9 mouse cellular contexts compared by ENCODE assay signal in genomic region chr1:135347498-135348169, GRCm38 (mm10). TPM values are rescaled to one million over a fixed set of nuclear protein-coding genes. Genes with fewer than 3 reads are reported as not detected.
A peak's percentile ranks its signal among the peaks of the same experiment; 100 is the strongest.
DNase-seq lines count a peak whose midpoint lies in the region; ATAC-seq lines count a peak whose summit lies in the region.
"Had no signal": no experiment of that assay in that cellular context is flagged by ENCODE, and none has a peak within 500 bp of the region (broad histone marks: within the 10 kb centered on the region; RNA-seq: fewer than 3 reads in every experiment).

No protein-coding gene starts in this region.

- no peak for DNase-seq in forebrain, embryonic 10.5 days (ENCODE audit: extremely low spot score, low spot score)
- peak; percentile 37 for DNase-seq in ovary, postnatal 36 days (ENCODE audit: low spot score)
- DNase-seq in ovary, postnatal 14 days (ENCODE audit: low spot score): no peak
- peak; percentile 44 to 57 for DNase-seq in heart, postnatal 36 days
- DNase-seq in cerebellum, adult 9-11 months: no peak
- DNase-seq in limb, embryonic 10.5 days (ENCODE audit: low spot score): no peak

- no peak overlapping the region for H3K4me3 ChIP-seq in forebrain, embryonic 10.5 days
- no peak overlapping the region for H3K4me3 ChIP-seq in forebrain, embryonic 15.5 days
- H3K4me3 ChIP-seq in stomach, embryonic 14.5 days (ENCODE audit: low read depth, low read length): no peak overlapping the region
- H3K4me3 ChIP-seq in limb, embryonic 10.5 days: no peak overlapping the region
- H3K4me3 ChIP-seq: midbrain, embryonic 12.5 days had no signal

- intact Hi-C loops in heart, postnatal 36 days (cut with DNase I): no loop called here

- H3K4me2 ChIP-seq in forebrain, embryonic 15.5 days (replicated peaks): no peak overlapping the region
- H3K4me2 ChIP-seq in stomach, embryonic 14.5 days (replicated peaks; ENCODE audit: low read depth, low read length): no peak overlapping the region
- H3K4me2 ChIP-seq: midbrain, embryonic 12.5 days had no signal

- no peaks in the 10 kb centered on the region for H3K9me3 ChIP-seq in forebrain, embryonic 10.5 days
- H3K9me3 ChIP-seq in forebrain, embryonic 15.5 days: no peaks in the 10 kb centered on the region
- H3K9me3 ChIP-seq in stomach, embryonic 14.5 days (ENCODE audit: control insufficient read depth, low read depth, low read length): no peaks in the 10 kb centered on the region
- H3K9me3 ChIP-seq in limb, embryonic 10.5 days (replicated peaks): no peaks in the 10 kb centered on the region
- H3K9me3 ChIP-seq: midbrain, embryonic 12.5 days had no signal

- H3K27me3 ChIP-seq in forebrain, embryonic 10.5 days (ENCODE audit: poor library complexity, severe bottlenecking): no peaks in the 10 kb centered on the region
- no peaks in the 10 kb centered on the region for H3K27me3 ChIP-seq in forebrain, embryonic 15.5 days
- no peaks in the 10 kb centered on the region for H3K27me3 ChIP-seq in stomach, embryonic 14.5 days (ENCODE audit: control insufficient read depth, insufficient read depth, low read length)
- H3K27me3 ChIP-seq in limb, embryonic 10.5 days (ENCODE audit: low read depth, poor library complexity, severe bottlenecking): no peaks in the 10 kb centered on the region
- H3K27me3 ChIP-seq: midbrain, embryonic 12.5 days had no signal

- H3K36me3 ChIP-seq in forebrain, embryonic 10.5 days (replicated peaks): no peaks in the 10 kb centered on the region
- no peaks in the 10 kb centered on the region for H3K36me3 ChIP-seq in forebrain, embryonic 15.5 days
- H3K36me3 ChIP-seq in stomach, embryonic 14.5 days (ENCODE audit: control insufficient read depth, insufficient read depth, low read length): no peaks in the 10 kb centered on the region
- no peaks in the 10 kb centered on the region for H3K36me3 ChIP-seq in limb, embryonic 10.5 days
- H3K36me3 ChIP-seq: midbrain, embryonic 12.5 days had no signal

- H3K4me1 ChIP-seq in forebrain, embryonic 10.5 days: peaks cover 14% of the 10 kb centered on the region; the same call in 1 of the 2 replicates
- no peaks in the 10 kb centered on the region for H3K4me1 ChIP-seq in forebrain, embryonic 15.5 days
- H3K4me1 ChIP-seq in stomach, embryonic 14.5 days (ENCODE audit: control insufficient read depth, insufficient read depth, low read length): peaks cover 9% of the 10 kb centered on the region
- peaks cover 22% of the 10 kb centered on the region for H3K4me1 ChIP-seq in limb, embryonic 10.5 days
- H3K4me1 ChIP-seq: midbrain, embryonic 12.5 days had no signal

- no peak overlapping the region for H3K9ac ChIP-seq in forebrain, embryonic 15.5 days (replicated peaks)
- no peak overlapping the region for H3K9ac ChIP-seq in stomach, embryonic 14.5 days (replicated peaks; ENCODE audit: low read depth, low read length)
- H3K9ac ChIP-seq: midbrain, embryonic 12.5 days had no signal

- no peak for ATAC-seq in forebrain, embryonic 15.5 days (replicated peaks)
- ATAC-seq in stomach, embryonic 14.5 days (ENCODE audit: insufficient number of reproducible peaks, insufficient read depth, low FRiP score, low read depth): no peak

- 56% methylated on average over 4 of the region's 4 CpGs for WGBS in forebrain, embryonic 10.5 days
- WGBS in forebrain, embryonic 15.5 days: 47% methylated on average over 4 of the region's 4 CpGs
- 36% methylated on average over 4 of the region's 4 CpGs for WGBS in stomach, embryonic 14.5 days
- 70% methylated on average over 4 of the region's 4 CpGs for WGBS in limb, embryonic 10.5 days

- 0 out of 2 replicates have a peak overlapping the region, but pooled peaks have one; percentile 1 for H3K27ac ChIP-seq in forebrain, embryonic 10.5 days
- H3K27ac ChIP-seq in forebrain, embryonic 15.5 days (replicated peaks): no peak overlapping the region
- peak overlapping the region; percentile 58; the same call in 1 of the 2 replicates for H3K27ac ChIP-seq in stomach, embryonic 14.5 days (ENCODE audit: low read length)
- H3K27ac ChIP-seq in limb, embryonic 10.5 days: no peak overlapping the region
- H3K27ac ChIP-seq: midbrain, embryonic 12.5 days had no signal

RNA-seq across cellular contexts. Expression of gene Lmod1, which starts 23.0 kb away (rescaled TPM):
- 0.36 and 0.41 TPM in 2 replicates for polyA plus RNA-seq in forebrain, embryonic 10.5 days (2016; fragmentation: Nextera tagmentation; extraction: Ambion mirVana)
- 0.27 and 0.42 TPM in 2 replicates for polyA plus RNA-seq in forebrain, embryonic 15.5 days (2015; fragmentation: Nextera tagmentation; extraction: Ambion mirVana)
- total RNA-seq in heart, postnatal 36 days (2021): 1 to 10 TPM; 2.9 to 3.7 TPM
- 12.6 and 13.2 TPM in 2 replicates for polyA plus RNA-seq in stomach, embryonic 14.5 days (2014; fragmentation: Nextera tagmentation; extraction: Ambion mirVana)
- 0.28 and 0.39 TPM in 2 replicates for polyA plus RNA-seq in limb, embryonic 10.5 days (2016; fragmentation: Nextera tagmentation; extraction: Ambion mirVana)

RNA-seq across cellular contexts. Expression of gene Shisa4, which starts 27.4 kb away (rescaled TPM):
- polyA plus RNA-seq in forebrain, embryonic 10.5 days (2016; fragmentation: Nextera tagmentation; extraction: Ambion mirVana): 60.5 and 62.4 TPM in 2 replicates
- polyA plus RNA-seq in forebrain, embryonic 15.5 days (2015; fragmentation: Nextera tagmentation; extraction: Ambion mirVana): 94.3 and 104 TPM in 2 replicates
- 1 to 10 TPM; 3.0 to 3.2 TPM for total RNA-seq in heart, postnatal 36 days (2021)
- polyA plus RNA-seq in stomach, embryonic 14.5 days (2014; fragmentation: Nextera tagmentation; extraction: Ambion mirVana): 41.4 and 44.5 TPM in 2 replicates
- polyA plus RNA-seq in limb, embryonic 10.5 days (2016; fragmentation: Nextera tagmentation; extraction: Ambion mirVana): 53.3 and 57.5 TPM in 2 replicates

RNA-seq across cellular contexts. Expression of gene Timm17a, which starts 34.1 kb away (rescaled TPM):
- 197 TPM in 2 replicates for polyA plus RNA-seq in forebrain, embryonic 10.5 days (2016; fragmentation: Nextera tagmentation; extraction: Ambion mirVana)
- 141 and 151 TPM in 2 replicates for polyA plus RNA-seq in forebrain, embryonic 15.5 days (2015; fragmentation: Nextera tagmentation; extraction: Ambion mirVana)
- 100 to 1,000 TPM; 366 to 397 TPM for total RNA-seq in heart, postnatal 36 days (2021)
- 179 and 203 TPM in 2 replicates for polyA plus RNA-seq in stomach, embryonic 14.5 days (2014; fragmentation: Nextera tagmentation; extraction: Ambion mirVana)
- polyA plus RNA-seq in limb, embryonic 10.5 days (2016; fragmentation: Nextera tagmentation; extraction: Ambion mirVana): 201 and 243 TPM in 2 replicates

Comparison
In these comparisons a context has a peak if more than half of its experiments do, and no peak if none do; other contexts are left out.
1. DNase-seq: peak in ovary, postnatal 36 days (single experiment) and heart, postnatal 36 days (2 of 2); none in forebrain, embryonic 10.5 days (single experiment), ovary, postnatal 14 days (single experiment), cerebellum, adult 9-11 months (single experiment) and limb, embryonic 10.5 days (single experiment).
2. H3K27ac ChIP-seq: peak in forebrain, embryonic 10.5 days (single experiment) and stomach, embryonic 14.5 days (single experiment); none in forebrain, embryonic 15.5 days (single experiment) and limb, embryonic 10.5 days (single experiment).